Mouse (Mus musculus): ENCODE results near the gene Pfdn4. TPM values are rescaled to one million over a fixed set of nuclear protein-coding genes. Genes with fewer than 3 reads are reported as not detected.

Pfdn4 gene
- total RNA-seq, 2 experiments from 2014 or later: 29.6 to 34.2 TPM

GRCm38 (mm10) chr2:170487890-170488502 lies 8.2 kb upstream of the Pfdn4 start:
- peak in 1 of 2 experiments; percentile 31 for DNase-seq (ENCODE audit: low spot score in 2 of 2)
- intact Hi-C loops (cut with DNase I): no loop called here

DNA sequence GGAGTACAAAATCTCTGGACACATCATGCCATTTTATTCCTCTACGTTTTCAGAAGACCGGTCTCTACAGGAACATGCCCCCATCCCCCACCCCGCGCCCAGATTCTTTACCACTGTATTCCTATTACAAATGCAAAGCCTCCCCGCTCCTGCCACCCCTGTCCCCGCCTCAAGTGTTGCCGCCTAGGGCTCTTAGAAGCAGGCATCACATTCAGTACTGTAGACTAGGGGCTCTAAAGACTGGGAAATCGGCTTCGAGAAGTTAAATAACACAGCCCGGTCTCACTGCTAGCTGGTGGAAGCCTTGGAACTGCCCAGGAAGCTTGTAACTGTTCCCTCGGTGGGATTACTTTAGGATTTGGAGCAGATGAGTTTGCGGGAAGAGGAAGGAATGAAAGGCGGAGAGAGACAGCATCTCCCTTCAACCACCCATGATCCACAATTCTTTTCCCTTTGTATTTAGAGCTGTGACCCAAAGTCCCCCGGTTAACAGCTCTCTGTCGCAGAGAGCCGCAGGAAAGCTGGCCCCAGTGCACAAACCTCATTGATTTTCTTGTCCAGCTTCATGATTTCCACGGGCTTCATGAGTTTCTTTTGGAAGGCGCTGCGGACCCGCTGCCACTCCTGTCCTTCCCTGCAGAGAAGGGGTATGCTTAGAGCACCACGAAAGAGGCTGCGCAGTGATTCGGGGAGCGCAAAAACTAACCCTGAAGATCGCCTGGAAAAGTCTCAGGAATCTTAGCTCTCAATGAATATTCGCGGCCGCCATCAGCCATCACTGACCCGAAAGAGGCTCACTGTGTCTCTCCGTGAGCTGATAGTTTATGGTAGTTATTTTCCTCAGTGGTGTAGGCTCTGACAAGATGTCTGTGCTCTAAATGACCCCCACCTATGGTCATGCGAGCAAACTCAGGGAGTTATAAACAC lies 1.2 kb upstream of the Pfdn4 start:
- intact Hi-C loops (cut with DNase I): no loop called here
- DNase-seq (ENCODE audit: low spot score in 2 of 2): no peak

DNA sequence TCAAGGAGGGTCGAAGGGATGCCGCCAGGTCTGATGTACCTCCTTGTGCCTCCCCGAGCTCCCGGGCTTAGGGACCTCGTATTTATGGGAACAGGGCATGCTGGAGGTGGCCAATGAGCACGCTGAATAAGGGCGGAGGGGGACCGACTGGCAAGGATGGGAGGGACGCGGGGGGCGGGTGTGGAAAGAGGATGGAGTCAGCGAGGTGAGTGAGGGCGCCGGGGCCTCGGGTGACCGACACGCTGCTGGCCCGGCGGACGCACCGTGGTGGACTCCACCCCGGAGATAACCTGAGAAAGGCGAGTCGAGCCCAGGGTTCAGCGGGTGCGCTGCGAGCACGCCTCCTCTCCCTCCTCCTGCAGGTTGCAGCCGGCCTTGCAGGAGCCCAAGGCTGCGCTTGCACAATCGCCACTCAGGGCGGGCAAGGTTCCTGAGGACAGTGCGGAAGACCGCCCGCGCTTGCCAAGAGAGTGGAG lies 901 bp downstream of the Pfdn4 start, which contains the start of gene Cyp24a1:
Cyp24a1 (minus strand) TSS at position 55 of the 476 bp plus-strand sequence.
- DNase-seq (ENCODE audit: low spot score in 2 of 2): no peak
- intact Hi-C loops (cut with DNase I): no loop called here

- no peak for DNase-seq (ENCODE audit: low spot score in 2 of 2)
- intact Hi-C loops (cut with DNase I): no loop called here
Measured at GRCm38 (mm10) chr2:170498011-170498410, 1.8 kb downstream of the Pfdn4 start.

DNA sequence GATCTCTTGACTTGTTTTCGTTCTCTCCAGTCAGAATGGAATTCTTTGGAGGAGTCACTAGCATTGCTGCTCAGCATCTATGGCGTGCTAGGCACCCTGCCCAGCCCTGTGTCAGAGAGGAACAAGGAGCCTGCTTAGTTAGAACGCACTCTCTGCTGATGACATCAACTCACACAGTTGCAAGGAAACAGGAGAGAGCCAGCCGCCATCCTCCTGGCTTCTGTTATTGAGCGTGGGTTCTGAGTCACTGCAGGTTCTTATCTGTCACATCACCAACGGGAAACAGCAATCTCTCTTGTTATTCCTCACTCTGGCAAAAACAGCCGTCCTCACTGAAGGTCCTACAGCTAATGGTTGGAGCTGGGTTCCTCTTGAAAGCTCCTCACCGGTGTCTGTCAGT lies 7.1 kb downstream of the Pfdn4 start:
- intact Hi-C loops (cut with DNase I): no loop called here
- DNase-seq (ENCODE audit: low spot score in 2 of 2): no peak

DNA sequence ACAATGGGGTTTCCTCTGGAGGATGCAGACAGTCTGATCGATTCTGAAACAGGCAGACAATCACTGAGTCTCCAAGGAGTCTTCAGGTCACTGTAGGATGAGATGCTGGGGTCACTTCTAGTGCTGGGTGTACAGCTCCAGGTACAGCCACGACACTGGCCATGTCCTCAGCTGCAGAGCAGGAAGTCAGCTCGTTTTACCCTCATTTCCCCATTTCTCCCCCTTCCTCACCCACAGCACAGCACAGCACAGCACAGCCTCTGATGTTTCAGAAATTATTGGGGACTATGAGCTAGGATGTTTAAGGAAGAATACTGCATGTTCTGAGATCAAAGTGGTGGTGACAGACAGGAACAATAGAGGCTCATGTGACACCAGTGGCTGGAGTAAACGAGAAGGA lies 7.8 kb downstream of the Pfdn4 start:
- intact Hi-C loops (cut with DNase I): no loop called here

DNA sequence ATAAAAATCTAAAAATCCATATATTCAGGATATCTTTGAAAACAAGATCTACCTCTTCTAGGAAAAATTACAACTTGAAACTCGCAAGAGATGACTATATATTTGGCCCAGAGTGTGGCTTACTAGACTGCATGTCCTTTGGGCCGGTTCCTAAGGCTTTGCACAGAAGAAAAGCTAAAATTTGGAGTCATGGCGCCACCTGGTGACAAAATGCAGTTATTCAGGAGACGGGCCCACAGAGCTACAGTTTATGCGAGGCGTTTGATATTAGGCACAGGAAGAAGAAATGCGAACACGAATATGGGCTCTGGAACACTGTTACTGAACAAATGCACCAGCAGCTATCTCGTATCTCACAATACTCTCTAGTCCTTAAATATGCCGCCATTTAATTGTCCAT lies 11.5 kb downstream of the Pfdn4 start:
- peak; percentile 87 to 92 for DNase-seq (ENCODE audit: low spot score in 2 of 2)
- intact Hi-C loops (cut with DNase I): loop anchor here (1.0 to 2.0 kb wide), 3 partner anchors 56 to 391 kb away; no protein-coding TSS in a partner anchor

More for the DNA sequence above, 7.8 kb downstream of the Pfdn4 start:
- no peak for DNase-seq (ENCODE audit: low spot score in 2 of 2)

DNA sequence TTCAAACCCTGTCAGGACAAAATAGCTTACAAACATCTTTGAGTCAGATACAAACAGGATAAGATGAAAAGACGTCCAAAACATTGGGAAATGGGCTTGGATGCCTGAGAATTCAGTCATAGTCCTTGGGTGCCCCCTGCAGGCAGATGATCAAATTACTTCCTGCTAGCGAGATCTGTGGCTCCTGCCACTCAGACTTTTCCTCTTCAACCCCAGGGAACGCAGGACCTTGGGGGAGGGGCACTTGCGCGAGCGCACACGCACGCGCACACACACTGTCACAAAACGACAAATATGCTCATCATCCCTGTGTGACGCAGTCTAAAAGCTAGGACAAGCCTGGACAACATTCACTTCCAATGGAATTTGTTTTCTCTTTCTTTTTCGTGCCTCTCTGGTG lies 12.6 kb downstream of the Pfdn4 start:
- peak; percentile 91 to 96 for DNase-seq (ENCODE audit: low spot score in 2 of 2)
- intact Hi-C loops (cut with DNase I): loop anchor here (2.0 kb wide), 2 partner anchors 154 to 392 kb away; no protein-coding TSS in a partner anchor

DNA sequence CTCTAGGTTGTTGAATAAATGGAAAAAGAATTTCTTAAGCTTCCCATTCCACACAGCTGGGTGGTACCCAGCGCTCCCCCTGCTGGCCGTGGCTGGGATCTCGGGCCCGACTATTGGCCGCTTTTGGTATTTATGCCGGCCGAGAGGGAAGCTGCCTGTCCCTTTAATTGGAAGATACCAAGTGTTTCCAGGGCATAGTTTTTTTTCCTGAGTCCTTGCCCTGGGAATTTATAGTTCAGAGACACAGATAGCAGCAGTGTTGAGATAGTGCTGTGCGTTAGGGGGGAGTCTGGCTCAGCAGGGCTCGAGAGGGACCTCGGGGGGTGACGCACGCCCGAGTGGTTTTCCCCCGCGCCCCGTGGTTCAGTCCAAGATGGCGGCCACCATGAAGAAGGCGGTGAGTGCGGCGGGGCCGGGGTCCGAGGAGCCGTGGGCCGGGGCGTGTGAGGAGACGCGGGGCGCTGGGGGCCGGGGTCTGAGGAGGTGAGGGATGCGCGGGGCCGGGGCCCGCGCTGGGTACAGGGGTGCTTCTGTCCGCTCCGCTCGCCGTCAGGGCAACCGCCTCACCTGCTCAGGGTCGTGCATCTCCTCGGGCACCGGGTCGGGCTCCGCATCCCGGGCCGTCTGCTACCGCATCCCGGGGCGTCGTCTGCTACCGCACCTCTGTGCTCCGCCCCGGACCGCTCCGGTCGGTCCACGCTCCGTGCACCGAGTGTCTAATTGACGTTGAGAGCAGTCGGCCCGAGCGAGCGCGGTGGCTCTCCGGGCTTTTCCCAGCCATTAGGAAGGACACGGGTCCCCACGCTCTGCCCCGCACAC lies 15.1 kb downstream of the Pfdn4 start:
- DNase-seq (ENCODE audit: low spot score in 2 of 2): peak; percentile 92 to 95
- intact Hi-C loops (cut with DNase I): no loop called here

GRCm38 (mm10) chr2:170513756-170514155 lies 17.5 kb downstream of the Pfdn4 start:
- DNase-seq (ENCODE audit: low spot score in 2 of 2): no peak
- intact Hi-C loops (cut with DNase I): no loop called here

GRCm38 (mm10) chr2:170520321-170520971 lies 24.2 kb downstream of the Pfdn4 start:
- intact Hi-C loops (cut with DNase I): loop anchor here (1.0 to 10.0 kb wide), 5 partner anchors 57 to 1697 kb away; no protein-coding TSS in a partner anchor
- DNase-seq (ENCODE audit: low spot score in 2 of 2): peak; percentile 59 to 78

DNA sequence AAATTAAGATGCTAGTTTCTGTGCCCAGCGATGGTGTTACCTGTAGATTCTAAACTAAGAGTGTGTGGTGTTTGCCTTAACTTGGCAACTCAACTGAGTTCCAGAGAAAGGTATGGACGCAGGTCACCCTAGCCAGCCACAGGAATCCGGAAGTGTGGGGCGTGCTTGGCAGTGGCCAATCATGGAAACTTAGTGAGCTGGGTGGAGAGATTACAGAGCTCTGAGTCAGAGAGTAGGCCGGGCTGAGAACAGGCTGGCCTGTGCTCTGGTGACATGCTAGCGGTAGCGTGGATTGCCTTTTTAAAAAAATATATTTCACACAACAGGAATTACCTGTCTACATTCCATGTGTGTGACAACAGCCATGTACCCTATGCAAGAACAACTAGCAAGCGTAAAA lies 30.3 kb downstream of the Pfdn4 start:
- no peak for DNase-seq (ENCODE audit: low spot score in 2 of 2)
- intact Hi-C loops (cut with DNase I): loop anchor here (10.0 kb wide), 1 partner anchor 198 kb away; no protein-coding TSS in a partner anchor

- no peak for DNase-seq (ENCODE audit: low spot score in 2 of 2)
- intact Hi-C loops (cut with DNase I): loop anchor here (10.0 kb wide), 1 partner anchor 197 kb away; no protein-coding TSS in a partner anchor
Measured at GRCm38 (mm10) chr2:170528061-170528460, 31.8 kb downstream of the Pfdn4 start.

- intact Hi-C loops (cut with DNase I): loop anchor here (10.0 kb wide), 1 partner anchor 195 kb away; no protein-coding TSS in a partner anchor
- no peak for DNase-seq (ENCODE audit: low spot score in 2 of 2)
Measured at GRCm38 (mm10) chr2:170529766-170530165, 33.5 kb downstream of the Pfdn4 start.

- no peak for DNase-seq (ENCODE audit: low spot score in 2 of 2)
- intact Hi-C loops (cut with DNase I): no loop called here
Measured at GRCm38 (mm10) chr2:170530256-170530655, 34.0 kb downstream of the Pfdn4 start.

DNA sequence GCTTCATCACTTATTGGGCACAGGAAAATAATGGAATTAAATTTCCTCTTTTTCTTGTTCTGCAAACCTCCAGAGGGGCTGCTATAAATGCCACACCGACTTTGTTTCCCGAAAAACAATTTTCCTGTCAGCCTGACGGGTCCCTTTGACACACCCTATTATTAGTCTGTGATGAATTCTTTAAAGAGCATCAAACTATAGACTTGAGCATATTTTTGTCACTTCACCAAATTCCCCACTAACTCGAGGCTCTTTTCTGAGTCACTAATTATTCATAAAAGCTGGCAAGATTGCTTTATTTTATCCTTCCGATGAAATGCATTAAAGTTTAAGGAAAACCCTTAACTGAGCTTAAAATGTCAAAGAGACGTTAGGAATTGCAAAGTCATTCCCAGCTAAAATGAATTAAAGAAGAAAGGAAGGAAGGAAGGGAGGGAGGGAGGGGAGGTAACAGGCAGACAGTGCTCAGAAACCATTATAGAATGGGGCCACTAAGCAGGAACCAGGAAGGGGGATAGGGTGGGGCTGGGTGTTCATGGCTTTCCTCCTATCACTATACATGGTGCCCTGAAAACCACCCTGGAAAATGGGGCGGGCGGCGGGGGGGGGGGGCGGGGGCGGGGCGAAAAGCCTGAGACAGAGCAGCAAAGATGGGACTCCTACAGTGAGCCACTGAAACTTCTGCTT lies 38.0 kb downstream of the Pfdn4 start:
- intact Hi-C loops (cut with DNase I): no loop called here
- DNase-seq (ENCODE audit: low spot score in 2 of 2): no peak

DNA sequence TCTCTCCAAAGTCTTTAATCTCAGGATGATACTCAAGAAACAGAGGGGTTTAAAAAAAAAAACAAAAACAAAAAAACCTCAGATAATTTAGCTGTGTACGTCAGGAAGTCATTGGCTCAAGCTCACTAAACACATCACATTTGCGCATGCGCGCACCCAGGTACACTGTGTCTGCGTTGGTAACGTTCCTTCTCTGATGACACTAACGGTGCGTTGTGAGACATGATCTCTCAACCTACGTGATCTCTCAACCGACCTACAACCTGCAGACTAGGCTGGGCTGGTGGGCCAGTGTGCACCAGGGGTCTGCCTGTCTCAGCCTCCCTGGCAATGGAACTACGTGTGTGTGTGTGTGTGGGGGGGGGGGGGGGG lies 38.6 kb downstream of the Pfdn4 start:
- intact Hi-C loops (cut with DNase I): no loop called here
- no peak for DNase-seq (ENCODE audit: low spot score in 2 of 2)

DNA sequence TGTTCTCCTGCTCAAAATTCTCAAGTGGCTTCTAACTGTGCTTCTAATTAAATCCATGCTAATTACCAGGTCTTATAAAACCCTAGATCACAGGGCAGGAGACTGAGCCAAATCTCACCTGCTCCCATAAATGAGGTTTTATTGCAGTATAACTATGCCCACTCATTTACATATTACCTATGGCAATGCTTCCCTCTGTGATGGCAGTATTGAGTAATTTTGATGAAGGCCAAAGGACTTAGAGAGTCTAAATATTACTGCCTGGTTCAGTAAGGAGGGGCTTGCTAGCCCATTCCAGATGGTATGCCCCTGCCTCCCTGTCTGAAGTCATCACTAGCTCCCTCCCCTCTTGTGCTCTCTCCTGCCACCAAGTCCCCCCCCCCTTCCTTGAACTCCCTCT lies 39.6 kb downstream of the Pfdn4 start:
- intact Hi-C loops (cut with DNase I): no loop called here
- DNase-seq (ENCODE audit: low spot score in 2 of 2): no peak

Data from left cerebral cortex, postnatal 14 days (tissue).